Mouse (Mus musculus): ENCODE data around the gene Grid1.

Grid1 gene

DNA sequence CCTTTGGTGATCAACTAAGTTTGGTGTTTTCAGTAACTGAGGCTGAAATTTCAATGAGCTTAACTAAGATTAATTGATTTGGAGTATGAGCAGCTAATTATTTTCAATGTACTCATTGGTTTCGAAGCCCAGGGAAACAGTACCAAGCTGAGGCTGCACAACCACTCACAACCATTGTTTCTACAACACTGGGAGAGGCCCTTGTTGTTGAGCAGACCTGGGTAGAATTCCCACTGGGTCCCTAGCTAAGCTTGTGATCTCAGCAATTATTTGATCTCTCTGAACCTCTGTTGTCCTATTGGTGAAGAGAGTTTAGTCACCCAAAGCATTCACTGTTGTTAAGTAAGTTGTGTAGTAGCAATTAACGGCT is 293.4 kb downstream of the Grid1 start:
- no peak for DNase-seq (ENCODE audit: low read depth)

GRCm38 (mm10) chr14:35115913-35116312 is 296.0 kb downstream of the Grid1 start:
- DNase-seq (ENCODE audit: low read depth), result no peak

DNA sequence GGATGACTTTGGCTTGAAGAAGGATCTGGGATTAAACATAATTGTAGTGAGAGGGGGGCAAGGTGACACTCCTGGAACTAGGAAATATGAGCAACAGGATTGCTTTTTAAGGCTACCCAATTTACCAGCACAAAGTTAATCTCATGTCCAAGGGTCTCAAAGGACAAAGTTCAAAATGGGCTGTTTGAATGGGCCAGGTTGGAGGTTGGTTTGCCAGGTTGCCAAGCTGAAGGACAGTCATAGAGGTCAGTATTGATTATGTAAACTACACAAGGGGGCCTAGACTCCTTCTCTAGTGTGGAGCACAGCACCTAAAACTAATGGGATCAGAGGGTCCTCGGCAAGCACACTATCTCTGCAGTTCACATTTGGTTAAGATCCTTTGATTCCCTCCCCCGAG is 300.2 kb downstream of the Grid1 start:
- no peak for DNase-seq (ENCODE audit: low read depth)

GRCm38 (mm10) chr14:35120905-35121304 is 301.0 kb downstream of the Grid1 start:
- no peak for DNase-seq (ENCODE audit: low read depth)

- DNase-seq (ENCODE audit: low read depth), result no peak
These were observed 302.2 kb downstream of the Grid1 start for GRCm38 (mm10) chr14:35122111-35122510.

DNA sequence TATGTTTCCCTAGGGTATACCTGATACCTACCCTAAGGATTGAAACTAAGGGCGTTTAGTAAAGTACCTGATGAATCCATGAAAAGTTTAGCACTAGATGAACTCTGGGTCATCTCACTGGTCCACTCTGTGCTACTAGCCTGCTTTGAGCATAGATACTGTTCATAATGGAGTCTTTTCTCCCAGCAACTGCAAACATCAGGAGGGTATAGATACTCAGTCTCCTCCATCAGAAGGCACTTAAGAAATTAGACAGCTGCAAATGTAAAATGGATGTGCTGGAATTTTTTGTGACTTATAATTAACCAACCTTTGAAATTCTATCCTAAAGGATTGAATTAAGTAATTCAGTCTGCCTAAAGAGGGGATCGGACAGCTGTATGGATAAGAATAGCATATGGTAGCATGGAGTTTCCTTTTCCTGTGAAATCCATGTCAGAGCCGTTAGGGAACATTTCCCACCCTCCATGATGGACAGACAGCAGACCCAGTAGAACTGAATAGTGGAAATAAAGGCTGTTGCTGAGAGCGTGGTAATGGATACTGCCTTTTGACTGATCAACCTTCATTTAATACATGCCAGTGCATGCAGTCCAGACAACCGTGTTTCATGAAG is 303.5 kb downstream of the Grid1 start:
- DNase-seq (ENCODE audit: low read depth), result no peak

GRCm38 (mm10) chr14:35127616-35128015 is 307.7 kb downstream of the Grid1 start:
- no peak for DNase-seq (ENCODE audit: low read depth)

- no peak for DNase-seq (ENCODE audit: low read depth)
These were observed 315.1 kb downstream of the Grid1 start for GRCm38 (mm10) chr14:35135056-35135455.

GRCm38 (mm10) chr14:35138069-35138468 is 318.2 kb downstream of the Grid1 start:
- no peak for DNase-seq (ENCODE audit: low read depth)

DNA sequence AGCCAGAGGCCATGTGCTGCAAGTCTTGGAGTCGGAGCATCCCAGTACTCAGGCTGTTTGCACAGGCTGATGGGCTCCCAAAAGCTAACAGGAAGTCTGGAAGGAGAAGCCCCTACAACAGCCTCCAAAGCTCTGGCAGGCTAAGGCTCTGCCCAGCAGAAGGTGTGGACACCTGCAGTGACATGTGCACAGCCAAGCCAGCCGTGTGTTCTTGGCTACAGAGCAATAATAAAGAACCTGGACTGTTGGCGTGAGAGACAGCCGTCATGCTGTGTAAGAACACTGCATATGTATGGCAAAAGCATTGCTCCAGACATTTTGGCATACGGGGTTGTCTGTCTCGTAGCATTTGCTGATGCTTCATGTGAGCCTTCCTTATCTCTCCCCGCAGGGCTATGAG is 319.9 kb downstream of the Grid1 start:
- no peak for DNase-seq (ENCODE audit: low read depth)

GRCm38 (mm10) chr14:35152450-35152849 is 332.5 kb downstream of the Grid1 start:
- DNase-seq (ENCODE audit: low read depth), result no peak

- DNase-seq (ENCODE audit: low read depth), result no peak
These were observed 333.9 kb downstream of the Grid1 start for GRCm38 (mm10) chr14:35153701-35154277.

- no peak for DNase-seq (ENCODE audit: low read depth)
These were observed 334.5 kb downstream of the Grid1 start for GRCm38 (mm10) chr14:35154364-35154763.

DNA sequence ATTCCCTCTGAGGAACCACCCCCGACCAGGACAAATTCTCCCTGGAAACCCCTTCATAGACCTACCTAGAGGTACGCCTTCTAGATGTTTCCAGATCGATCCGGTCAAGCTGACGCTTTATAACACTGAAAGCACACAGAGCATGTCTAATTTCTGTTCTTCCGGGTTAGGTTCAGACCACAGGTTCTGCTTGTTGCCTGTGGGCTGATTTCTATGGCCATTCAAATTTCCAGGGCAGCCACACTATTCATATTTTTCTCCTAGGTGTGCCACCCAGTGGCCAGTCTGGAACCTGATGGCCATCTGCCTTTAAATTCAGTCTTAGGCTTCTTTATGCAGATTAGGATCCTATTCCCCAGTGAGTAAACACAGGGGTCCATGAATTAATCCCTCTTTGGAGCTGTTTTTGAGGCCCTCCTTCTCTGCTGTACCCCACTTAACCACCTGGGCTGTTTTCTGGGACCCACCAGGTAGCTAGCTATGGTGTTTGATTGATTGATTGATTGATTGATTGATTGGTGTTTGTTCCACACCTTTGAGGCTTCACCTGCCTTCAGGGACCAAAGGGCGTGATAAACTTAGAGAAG is 337.3 kb downstream of the Grid1 start:
- no peak for DNase-seq (ENCODE audit: low read depth)

GRCm38 (mm10) chr14:35159296-35159695 is 339.4 kb downstream of the Grid1 start:
- no peak for DNase-seq (ENCODE audit: low read depth)

- no peak for DNase-seq (ENCODE audit: low read depth)
These were observed 347.5 kb downstream of the Grid1 start for GRCm38 (mm10) chr14:35167451-35167850.

- no peak for DNase-seq (ENCODE audit: low read depth)
These were observed 354.0 kb downstream of the Grid1 start for GRCm38 (mm10) chr14:35173861-35174260.

GRCm38 (mm10) chr14:35176021-35176420 is 356.1 kb downstream of the Grid1 start:
- DNase-seq (ENCODE audit: low read depth), result no peak

DNA sequence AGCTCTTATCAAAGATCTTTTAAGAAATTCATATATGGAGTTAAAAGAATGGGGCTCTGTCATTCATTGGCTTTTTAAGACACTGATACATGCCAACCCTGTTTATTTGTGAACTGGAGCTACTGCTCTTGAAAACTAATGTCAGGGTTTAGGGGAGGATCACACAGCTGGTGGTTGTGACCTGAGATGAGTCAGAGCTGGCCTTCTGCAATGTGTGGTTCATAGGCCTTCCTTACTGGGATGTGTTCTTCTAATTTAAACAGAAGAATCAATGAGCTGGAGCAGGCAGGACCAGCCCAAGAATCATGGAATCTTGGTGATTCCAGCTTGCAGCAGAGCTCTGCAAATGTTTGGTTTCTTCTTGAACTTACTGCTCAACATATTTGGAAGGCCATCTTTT is 359.2 kb downstream of the Grid1 start:
- no peak for DNase-seq (ENCODE audit: low read depth)

DNA sequence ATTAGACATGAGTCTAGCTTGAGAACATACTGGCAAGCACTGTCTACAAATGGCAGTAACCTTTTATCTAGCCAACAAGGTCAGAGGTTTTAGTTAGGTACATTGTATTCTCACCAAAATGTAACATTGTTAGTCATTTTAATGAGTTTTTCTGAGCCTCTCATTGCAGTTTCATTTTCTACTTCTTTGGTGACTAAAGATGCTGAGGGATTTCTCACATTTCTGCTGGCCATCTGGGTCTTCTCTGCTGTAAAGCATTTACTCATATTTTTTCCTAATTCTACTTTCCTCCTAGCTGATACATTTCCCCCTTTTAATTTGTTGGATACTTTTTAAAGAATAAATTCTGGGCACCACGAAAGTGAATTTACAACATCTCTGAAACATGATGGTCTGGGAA is 365.5 kb downstream of the Grid1 start:
- DNase-seq (ENCODE audit: low read depth), result no peak

DNA sequence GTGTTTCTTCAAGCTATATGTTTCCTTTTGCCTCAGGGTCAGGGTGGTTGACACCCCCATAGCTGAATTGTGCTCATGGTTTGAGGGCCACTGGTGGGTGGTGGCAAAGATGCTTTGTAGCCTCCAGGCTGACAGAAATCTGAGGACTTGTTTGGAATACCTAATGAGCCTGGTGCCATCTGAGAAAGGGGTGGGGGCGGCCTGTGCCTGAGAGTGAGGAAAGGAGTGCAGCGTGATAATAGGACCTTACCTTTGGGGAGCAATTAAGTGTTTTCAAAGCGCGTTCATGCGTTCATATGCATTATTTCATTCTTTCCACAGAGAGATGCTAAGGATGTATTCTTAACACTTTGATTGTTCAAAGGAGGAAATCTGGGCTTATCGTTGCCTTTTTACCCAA is 372.3 kb downstream of the Grid1 start:
- no peak for DNase-seq (ENCODE audit: low read depth)

DNA sequence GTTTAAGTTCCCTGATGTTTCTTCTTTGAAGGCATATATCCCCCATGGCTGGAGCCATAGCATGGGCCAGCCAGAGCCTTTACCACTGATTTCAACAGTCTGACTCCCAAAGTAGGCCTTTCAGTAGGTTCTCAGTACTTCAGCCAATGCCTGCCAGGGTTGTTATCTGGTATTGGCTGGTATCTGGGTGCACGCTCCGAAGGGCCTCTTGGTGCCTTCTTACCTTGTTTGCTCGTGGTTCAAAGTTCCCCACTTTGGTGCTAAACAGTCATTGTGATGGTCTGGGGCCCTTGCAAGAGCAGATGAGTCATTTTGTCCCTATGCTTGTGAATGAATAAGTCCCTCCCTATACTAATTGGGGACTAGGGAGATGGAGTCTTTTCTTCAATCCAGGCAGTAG is 377.5 kb downstream of the Grid1 start:
- DNase-seq (ENCODE audit: low read depth), result no peak

DNA sequence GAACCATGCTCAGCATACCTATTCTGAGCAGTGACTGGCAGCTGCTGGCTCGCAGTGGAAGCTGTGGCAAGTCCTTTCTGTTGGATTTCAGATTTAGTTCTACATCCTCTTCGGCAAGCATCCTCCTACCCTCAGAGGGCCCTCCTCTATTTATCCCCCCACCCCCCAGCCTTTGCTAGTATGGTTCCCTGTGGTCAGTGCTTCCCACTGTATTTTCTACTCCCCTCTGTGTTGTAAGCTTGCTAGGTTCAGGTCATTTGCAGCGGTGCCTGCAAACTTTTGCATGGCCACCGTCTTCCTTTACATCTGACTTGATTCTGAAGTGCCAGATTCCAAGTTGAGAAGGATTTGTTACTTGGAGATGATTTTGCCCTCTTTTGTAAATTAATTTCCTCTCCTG is 378.5 kb downstream of the Grid1 start:
- no peak for DNase-seq (ENCODE audit: low read depth)

DNA sequence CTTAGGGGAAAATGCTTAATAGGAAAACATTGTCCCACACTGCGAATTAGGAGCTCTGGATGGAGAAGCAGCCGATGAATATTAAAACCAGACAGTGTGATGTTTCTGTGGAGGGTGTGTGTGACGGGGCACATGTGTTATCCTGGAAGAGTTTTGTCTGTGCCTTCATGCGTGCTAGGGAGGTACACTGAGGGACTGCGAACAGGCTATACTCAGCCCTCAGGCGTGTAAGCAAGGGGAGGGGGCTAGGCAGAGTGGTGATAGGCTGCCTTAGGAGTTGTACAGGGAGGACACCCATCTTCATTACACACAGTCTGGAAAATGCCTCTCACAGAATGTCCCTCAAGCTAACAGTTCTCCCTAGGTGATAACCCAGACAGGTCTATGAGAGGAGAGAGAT is 379.0 kb downstream of the Grid1 start:
- DNase-seq (ENCODE audit: low read depth), result no peak

Data from naive thymus-derived CD4-positive, alpha-beta T cell, adult 2 months (primary cell).